Mouse (Mus musculus) hindbrain, embryonic 15.5 days (tissue): ENCODE measurements at regions not wholly inside any gene's neighbourhood (a gene's known extent, or its start where the extent isn't known, plus 50 kb on each side); places are given as distances from the start of the nearest gene placed in this dataset.

ENCODE experiments used
- ATAC-seq: fragments of 200-750 bp; cut with Nextera tagmentation; 2 replicates; pipeline ENCODE4 v1.8.0; 2017; ENCODE audit warnings: low read depth, moderate number of reproducible peaks, moderate TSS enrichment; ENCODE audit not compliant: low FRiP score
- H3K27ac ChIP-seq: fragments of 300-500 bp; sonication (generic); replicated peaks from 2 replicates; pipeline ENCODE4 v1.5.1; 2015; ENCODE audit warnings: mild to moderate bottlenecking, inconsistent platforms
- H3K27me3 ChIP-seq: fragments of 300-500 bp; sonication (generic); 2 replicates; pipeline ENCODE4 v1.6.1; 2015; ENCODE audit warnings: control low read depth, inconsistent platforms
- H3K36me3 ChIP-seq: fragments of 300-500 bp; sonication (generic); 2 replicates; pipeline ENCODE4 v1.6.1; 2015; ENCODE audit warnings: control low read depth, inconsistent platforms
- H3K4me1 ChIP-seq: fragments of 300-500 bp; sonication (generic); replicated peaks from 2 replicates; pipeline ENCODE4 v1.6.1; 2015; ENCODE audit warnings: control low read depth, inconsistent platforms
- H3K4me2 ChIP-seq: fragments of 300-500 bp; sonication (generic); 2 replicates; pipeline ENCODE4 v1.6.1; 2015; ENCODE audit warnings: moderate library complexity, mild to moderate bottlenecking, inconsistent platforms
- H3K4me3 ChIP-seq: fragments of 300-500 bp; sonication (generic); 2 replicates; pipeline ENCODE4 v1.5.1; 2015; ENCODE audit warnings: mild to moderate bottlenecking, inconsistent platforms
- H3K9ac ChIP-seq: fragments of 300-500 bp; sonication (generic); 2 replicates; pipeline ENCODE4 v1.6.1; 2015; ENCODE audit warnings: inconsistent platforms
- H3K9me3 ChIP-seq: fragments of 300-500 bp; sonication (generic); 2 replicates; pipeline ENCODE4 v1.6.1; 2016; ENCODE audit warnings: control low read depth, inconsistent platforms
- WGBS: fragments of 180-500 bp; shearing (Covaris S2); methylation state at CpG from one replicate; pipeline ENCODE4 v1.1.7; 2015; 5-methylcytosine and 5-hydroxymethylcytosine counted together

DNA sequence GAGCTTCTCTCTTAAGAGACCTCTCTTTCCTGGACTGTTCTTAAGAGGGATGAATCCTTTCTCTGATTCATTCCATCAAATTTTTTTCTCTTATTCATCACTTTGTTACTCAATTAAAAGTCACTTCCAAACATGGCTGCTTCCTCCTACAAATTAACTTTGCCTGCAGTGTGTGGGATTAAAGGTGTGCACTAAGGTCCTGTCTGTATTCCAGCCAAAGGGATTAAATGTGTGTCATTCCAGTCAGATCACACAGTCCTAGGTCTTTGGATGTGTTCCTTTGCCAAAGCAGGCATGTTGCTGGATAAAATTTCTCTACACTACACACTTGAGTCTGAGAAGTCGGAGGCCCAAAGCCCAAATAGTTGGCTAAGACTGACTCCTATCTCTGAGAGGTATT is 204.0 kb downstream of the Nfkbiz start:
- no peak for ATAC-seq
- Histone ChIP-seq H3K9ac (no peak overlapping the region), H3K27me3 (no peaks in the 10 kb centered on the region), H3K9me3 (no peaks in the 10 kb centered on the region), H3K4me3 (no peak overlapping the region), H3K36me3 (no peaks in the 10 kb centered on the region), H3K4me1 (no peaks in the 10 kb centered on the region), H3K27ac (no peak overlapping the region), H3K4me2 (no peak overlapping the region)
- 85% methylated on average over 1 of the region's 1 CpGs for WGBS

DNA sequence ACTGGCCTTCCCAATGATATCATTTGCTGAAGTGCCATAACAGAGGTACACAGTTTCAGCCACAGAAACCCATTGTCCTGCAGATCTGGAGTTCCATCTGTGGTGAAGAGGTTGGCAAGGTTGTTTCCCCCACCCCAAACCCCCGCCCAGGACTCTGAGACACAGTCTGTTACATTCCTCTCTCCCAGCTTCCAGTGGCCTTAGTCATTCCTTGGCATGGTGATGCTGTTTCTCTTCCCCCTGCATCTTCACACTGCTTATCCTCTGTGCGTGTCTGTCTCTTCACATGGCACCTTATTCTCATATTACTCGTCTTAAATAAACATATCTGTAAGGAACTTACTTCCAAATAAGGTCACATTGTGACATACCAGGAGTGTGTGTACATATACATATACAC is 206.5 kb downstream of the Nfkbiz start:
- Histone ChIP-seq H3K9me3 (no peaks in the 10 kb centered on the region), H3K4me3 (no peak overlapping the region), H3K27ac (no peak overlapping the region), H3K4me1 (no peaks in the 10 kb centered on the region), H3K9ac (no peak overlapping the region), H3K4me2 (no peak overlapping the region), H3K36me3 (no peaks in the 10 kb centered on the region), H3K27me3 (no peaks in the 10 kb centered on the region)
- no peak for ATAC-seq
- 84% methylated on average over 3 of the region's 3 CpGs for WGBS

DNA sequence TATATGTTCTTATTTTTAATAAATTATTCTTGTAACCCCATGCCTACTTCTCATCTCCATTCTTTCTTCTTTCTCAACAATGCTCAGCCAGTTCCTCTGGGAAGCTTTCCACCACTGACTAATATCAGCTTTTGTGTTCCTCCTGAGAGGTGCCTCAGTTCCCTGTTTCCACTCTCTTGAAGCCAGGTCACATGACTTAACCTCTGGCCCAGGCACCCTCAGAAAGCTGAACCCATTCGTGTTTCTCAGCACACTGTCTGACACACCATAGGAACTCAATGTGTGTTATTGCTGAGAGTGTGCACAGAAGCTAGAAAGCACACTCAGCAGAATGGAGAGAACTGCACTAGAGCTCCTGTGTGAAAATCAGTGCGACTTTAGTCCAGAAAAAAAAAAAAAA is 207.1 kb downstream of the Nfkbiz start:
- no peaks in the 10 kb centered on the region for H3K9me3 ChIP-seq
- no peaks in the 10 kb centered on the region for H3K27me3 ChIP-seq
- H3K27ac ChIP-seq, result no peak overlapping the region
- WGBS, result 62% methylated on average over 2 of the region's 2 CpGs
- H3K9ac ChIP-seq, result no peak overlapping the region
- no peaks in the 10 kb centered on the region for H3K4me1 ChIP-seq
- no peak overlapping the region for H3K4me2 ChIP-seq
- H3K4me3 ChIP-seq, result no peak overlapping the region
- H3K36me3 ChIP-seq, result no peaks in the 10 kb centered on the region
- no peak for ATAC-seq

- WGBS, result 71% methylated on average over 2 of the region's 2 CpGs
- Histone ChIP-seq H3K4me1 (no peaks in the 10 kb centered on the region), H3K36me3 (no peaks in the 10 kb centered on the region), H3K27me3 (no peaks in the 10 kb centered on the region), H3K9me3 (peaks cover 4% of the 10 kb centered on the region; the same call in 1 of the 2 replicates), H3K27ac (no peak overlapping the region), H3K9ac (no peak overlapping the region), H3K4me3 (no peak overlapping the region), H3K4me2 (no peak overlapping the region)
- ATAC-seq, result no peak
Measured at GRCm38 (mm10) chr16:55631048-55631447, 207.7 kb downstream of the Nfkbiz start.

DNA sequence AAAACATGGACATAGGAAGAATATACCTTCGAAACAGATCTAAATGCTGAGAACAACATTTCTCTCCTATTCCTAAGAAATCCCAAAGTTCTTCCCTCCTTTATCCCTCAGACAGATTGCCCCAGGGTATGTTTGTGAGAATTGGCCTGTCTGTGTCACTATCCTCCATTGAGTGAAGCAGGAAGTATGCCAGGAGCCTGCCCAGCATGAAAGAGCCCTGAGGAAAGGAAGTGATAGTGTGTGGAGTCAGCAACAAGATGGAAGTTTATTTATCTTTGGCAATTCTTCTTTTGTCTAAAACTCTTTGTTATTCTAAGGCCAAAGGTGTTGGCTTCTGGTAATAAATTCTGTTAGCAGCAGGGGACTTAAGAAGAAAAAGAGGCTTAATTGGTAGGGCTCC is 211.2 kb downstream of the Nfkbiz start:
- no peaks in the 10 kb centered on the region for H3K36me3 ChIP-seq
- WGBS, result 93% methylated on average over 1 of the region's 1 CpGs
- peaks cover 5% of the 10 kb centered on the region; the same call in 1 of the 2 replicates for H3K9me3 ChIP-seq
- no peaks in the 10 kb centered on the region for H3K4me1 ChIP-seq
- no peaks in the 10 kb centered on the region for H3K27me3 ChIP-seq
- no peak for ATAC-seq
- no peak overlapping the region for H3K4me2 ChIP-seq
- no peak overlapping the region for H3K4me3 ChIP-seq
- no peak overlapping the region for H3K27ac ChIP-seq
- no peak overlapping the region for H3K9ac ChIP-seq

GRCm38 (mm10) chr16:55623422-55623821 is 215.3 kb downstream of the Nfkbiz start:
- H3K9me3 ChIP-seq, result peaks cover 5% of the 10 kb centered on the region; the same call in 1 of the 2 replicates
- no peak overlapping the region for H3K9ac ChIP-seq
- no peaks in the 10 kb centered on the region for H3K27me3 ChIP-seq
- ATAC-seq, result no peak
- H3K27ac ChIP-seq, result no peak overlapping the region
- H3K4me1 ChIP-seq, result no peaks in the 10 kb centered on the region
- no peak overlapping the region for H3K4me3 ChIP-seq
- H3K4me2 ChIP-seq, result no peak overlapping the region
- H3K36me3 ChIP-seq, result no peaks in the 10 kb centered on the region

GRCm38 (mm10) chr16:55619731-55620130 is 219.0 kb downstream of the Nfkbiz start:
- H3K9me3 ChIP-seq, result no peaks in the 10 kb centered on the region
- H3K4me3 ChIP-seq, result no peak overlapping the region
- H3K9ac ChIP-seq, result no peak overlapping the region
- no peaks in the 10 kb centered on the region for H3K4me1 ChIP-seq
- no peak overlapping the region for H3K4me2 ChIP-seq
- no peak overlapping the region for H3K27ac ChIP-seq
- ATAC-seq, result no peak
- WGBS, result 91% methylated on average over 3 of the region's 3 CpGs
- no peaks in the 10 kb centered on the region for H3K36me3 ChIP-seq
- H3K27me3 ChIP-seq, result no peaks in the 10 kb centered on the region

DNA sequence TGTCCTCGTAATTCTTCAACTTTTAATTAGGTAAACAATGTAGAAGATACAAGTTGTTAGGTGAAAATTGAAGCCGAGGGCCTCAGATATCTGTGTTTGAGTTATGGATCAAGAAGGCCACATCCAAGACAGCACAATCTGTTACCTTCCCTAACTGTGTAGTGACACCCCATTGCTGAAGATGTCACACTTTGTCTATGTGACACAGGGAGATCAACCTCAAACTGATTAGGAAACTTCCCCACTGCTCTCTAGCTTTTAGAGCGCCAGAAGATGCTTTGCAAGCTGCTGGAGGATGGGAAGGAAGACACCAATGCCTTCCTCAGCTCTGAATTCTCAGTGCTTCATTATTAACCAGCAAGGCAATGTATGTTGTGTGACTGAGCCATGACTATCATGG is 220.7 kb downstream of the Nfkbiz start:
- ATAC-seq, result no peak
- Histone ChIP-seq H3K9ac (no peak overlapping the region), H3K4me2 (no peak overlapping the region), H3K36me3 (no peaks in the 10 kb centered on the region), H3K9me3 (no peaks in the 10 kb centered on the region), H3K4me3 (no peak overlapping the region), H3K27me3 (no peaks in the 10 kb centered on the region), H3K4me1 (no peaks in the 10 kb centered on the region), H3K27ac (no peak overlapping the region)
- WGBS, result 87% methylated on average over 3 of the region's 3 CpGs

DNA sequence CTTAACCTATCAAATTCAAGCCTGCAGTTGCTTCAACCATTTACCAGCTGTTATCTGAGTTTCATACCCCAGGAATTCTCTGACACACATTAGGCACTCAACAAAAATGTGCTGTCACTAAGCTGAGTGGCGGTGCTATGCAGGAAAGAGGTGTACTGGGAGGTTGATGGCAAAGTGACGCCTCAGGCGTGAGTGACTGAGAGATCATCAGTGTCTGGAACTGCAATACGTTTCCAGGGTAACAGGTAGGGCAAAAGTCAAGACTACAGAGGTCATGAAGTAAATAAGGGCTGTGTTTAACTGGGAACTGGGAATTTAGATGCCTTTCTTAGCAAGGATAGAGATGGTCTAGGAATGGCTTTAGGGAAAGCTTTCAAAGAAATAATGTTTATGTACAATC is 221.2 kb downstream of the Nfkbiz start:
- no peak overlapping the region for H3K4me2 ChIP-seq
- H3K27me3 ChIP-seq, result no peaks in the 10 kb centered on the region
- H3K36me3 ChIP-seq, result no peaks in the 10 kb centered on the region
- ATAC-seq, result no peak
- no peaks in the 10 kb centered on the region for H3K4me1 ChIP-seq
- no peak overlapping the region for H3K4me3 ChIP-seq
- no peaks in the 10 kb centered on the region for H3K9me3 ChIP-seq
- H3K9ac ChIP-seq, result no peak overlapping the region
- H3K27ac ChIP-seq, result no peak overlapping the region
- 67% methylated on average over 4 of the region's 4 CpGs for WGBS

GRCm38 (mm10) chr16:55616408-55617120 is 222.1 kb downstream of the Nfkbiz start:
- Histone ChIP-seq H3K9me3 (no peaks in the 10 kb centered on the region), H3K4me1 (no peaks in the 10 kb centered on the region), H3K36me3 (no peaks in the 10 kb centered on the region), H3K9ac (no peak overlapping the region), H3K27me3 (no peaks in the 10 kb centered on the region), H3K27ac (no peak overlapping the region), H3K4me2 (no peak overlapping the region), H3K4me3 (no peak overlapping the region)
- ATAC-seq, result no peak
- WGBS, result 77% methylated on average over 1 of the region's 1 CpGs

GRCm38 (mm10) chr16:55612873-55613272 is 225.8 kb downstream of the Nfkbiz start:
- Histone ChIP-seq H3K9ac (no peak overlapping the region), H3K4me3 (no peak overlapping the region), H3K27ac (no peak overlapping the region), H3K9me3 (no peaks in the 10 kb centered on the region; the same call in 1 of the 2 replicates), H3K4me2 (no peak overlapping the region), H3K36me3 (no peaks in the 10 kb centered on the region), H3K27me3 (no peaks in the 10 kb centered on the region), H3K4me1 (no peaks in the 10 kb centered on the region)
- 93% methylated on average over 3 of the region's 3 CpGs for WGBS
- ATAC-seq, result no peak

- H3K9me3 ChIP-seq, result no peaks in the 10 kb centered on the region; the same call in 1 of the 2 replicates
- H3K4me2 ChIP-seq, result no peak overlapping the region
- no peak overlapping the region for H3K27ac ChIP-seq
- H3K27me3 ChIP-seq, result no peaks in the 10 kb centered on the region
- no peak overlapping the region for H3K4me3 ChIP-seq
- no peaks in the 10 kb centered on the region for H3K36me3 ChIP-seq
- WGBS, result 90% methylated on average over 5 of the region's 5 CpGs
- H3K4me1 ChIP-seq, result no peaks in the 10 kb centered on the region
- no peak overlapping the region for H3K9ac ChIP-seq
- no peak for ATAC-seq
Measured at GRCm38 (mm10) chr16:55612001-55612400, 226.7 kb downstream of the Nfkbiz start.

DNA sequence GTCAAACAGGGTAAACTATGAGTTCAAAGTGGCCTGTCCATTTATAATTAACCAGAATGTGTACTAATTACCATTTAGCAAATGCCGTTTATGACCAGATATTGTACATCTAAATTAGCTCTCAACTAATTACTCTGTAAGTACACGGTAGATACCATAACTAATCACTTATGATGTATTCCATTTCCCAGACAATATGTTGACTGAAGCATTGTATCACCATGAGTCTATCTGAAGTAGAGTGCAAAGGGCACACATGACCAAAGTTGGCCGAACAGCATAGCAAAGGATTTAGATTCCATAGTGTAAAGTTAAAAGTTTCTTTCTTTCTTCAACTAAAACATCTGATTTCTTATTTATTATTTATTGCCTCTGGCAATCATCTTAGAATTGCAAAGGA is 227.5 kb downstream of the Nfkbiz start:
- ATAC-seq, result no peak

More for the DNA sequence above, 227.5 kb downstream of the Nfkbiz start:
- WGBS, result 68% methylated on average over 3 of the region's 3 CpGs
- Histone ChIP-seq H3K9ac (no peak overlapping the region), H3K4me1 (no peaks in the 10 kb centered on the region), H3K4me3 (no peak overlapping the region), H3K4me2 (no peak overlapping the region), H3K9me3 (no peaks in the 10 kb centered on the region; the same call in 1 of the 2 replicates), H3K27ac (no peak overlapping the region), H3K27me3 (no peaks in the 10 kb centered on the region), H3K36me3 (no peaks in the 10 kb centered on the region)
